Comparison of ENCODE assay signal across 9 mouse cellular contexts in genomic region chr4:44173177-44173576, GRCm38 (mm10).
DNase-seq lines count a peak whose midpoint lies in the region; ATAC-seq and TF ChIP-seq lines count a peak whose summit lies in the region.
"Had no signal": no experiment of that assay in that cellular context is flagged by ENCODE, and none has a peak within 500 bp of the region (broad histone marks: within the 10 kb centered on the region; RNA-seq: fewer than 3 reads in every experiment).

No protein-coding gene starts in this region.

- no peak overlapping the region for H3K27ac ChIP-seq in hindbrain, embryonic 10.5 days
- no peak overlapping the region for H3K27ac ChIP-seq in hindbrain, embryonic 13.5 days
- no peak overlapping the region for H3K27ac ChIP-seq in gastrocnemius, adult 2 months
- H3K27ac ChIP-seq in thymus, adult 2 months (ENCODE audit: control insufficient read depth, insufficient read depth, low read length), result no peak overlapping the region
- H3K27ac ChIP-seq: stomach, embryonic 15.5 days had no signal

- H3K9ac ChIP-seq in hindbrain, embryonic 13.5 days, result no peak overlapping the region
- H3K9ac ChIP-seq: stomach, embryonic 15.5 days had no signal

- H3K27me3 ChIP-seq in hindbrain, embryonic 10.5 days (ENCODE audit: insufficient read depth, poor library complexity, severe bottlenecking), result no peaks in the 10 kb centered on the region
- no peaks in the 10 kb centered on the region for H3K27me3 ChIP-seq in hindbrain, embryonic 13.5 days
- H3K27me3 ChIP-seq in thymus, adult 2 months (ENCODE audit: control insufficient read depth, insufficient read depth, low read length), result no peaks in the 10 kb centered on the region
- H3K27me3 ChIP-seq: stomach, embryonic 15.5 days had no signal

- H3K4me1 ChIP-seq in hindbrain, embryonic 10.5 days (replicated peaks), result peaks cover 15% of the 10 kb centered on the region
- peaks cover 8% of the 10 kb centered on the region for H3K4me1 ChIP-seq in hindbrain, embryonic 13.5 days (replicated peaks)
- H3K4me1 ChIP-seq in thymus, adult 2 months (replicated peaks; ENCODE audit: control insufficient read depth, insufficient read depth, low read length), result peaks cover 3% of the 10 kb centered on the region; the same call in 1 of the 2 replicates
- H3K4me1 ChIP-seq: stomach, embryonic 15.5 days had no signal

- peak; percentile 79 for TF ChIP-seq CTCF in gastrocnemius, adult 2 months (IDR thresholded peaks at IDR 0.05)
- no peak for TF ChIP-seq CTCF in thymus, adult 2 months (IDR thresholded peaks at IDR 0.05; ENCODE audit: borderline replicate concordance, control insufficient read depth, extremely low read depth, insufficient read depth, low read length, poor library complexity)

- 2% methylated on average over 1 of the region's 1 CpGs for WGBS in hindbrain, embryonic 10.5 days
- WGBS in hindbrain, embryonic 13.5 days, result 0% methylated on average over 1 of the region's 1 CpGs
- WGBS in thymus, adult 2 months, result 0% methylated on average over 1 of the region's 1 CpGs

- DNase-seq in hindbrain, embryonic 10.5 days (ENCODE audit: low spot score), result peak; percentile 35
- DNase-seq in MN1 (ENCODE audit: low spot score), result peak; percentile 75
- peak; percentile 66 to 68 for DNase-seq in cerebellum, adult 18-20 months
- DNase-seq in gastrocnemius, adult 2 months, result peak; percentile 41
- DNase-seq in layer of hippocampus, adult 18-20 months (ENCODE audit: low spot score in 2 of 2), result peak; percentile 26 to 70
- peak; percentile 52 for DNase-seq in thymus, adult 2 months

- TF ChIP-seq POLR2A in thymus, adult 2 months (IDR thresholded peaks at IDR 0.05; ENCODE audit: control insufficient read depth, extremely low read depth, insufficient read depth, low read length, poor library complexity), result no peak

- intact Hi-C loops in gastrocnemius, adult 2 months (cut with DNase I), result loop anchor here (1.0 to 2.0 kb wide), 2 partner anchors 28 to 119 kb away; no protein-coding TSS in a partner anchor

- no peak for ATAC-seq in hindbrain, embryonic 13.5 days (ENCODE audit: low FRiP score)
- ATAC-seq in megakaryocyte-erythroid progenitor cell, adult 5-6 weeks (replicated peaks; ENCODE audit: low FRiP score, low TSS enrichment, poor library complexity, severe bottlenecking), result peak; percentile 68

- no peak overlapping the region for H3K4me3 ChIP-seq in hindbrain, embryonic 10.5 days
- H3K4me3 ChIP-seq in hindbrain, embryonic 13.5 days, result no peak overlapping the region
- H3K4me3 ChIP-seq in gastrocnemius, adult 2 months, result no peak overlapping the region
- H3K4me3 ChIP-seq in thymus, adult 2 months (ENCODE audit: control insufficient read depth, insufficient read depth, low read length), result no peak overlapping the region
- H3K4me3 ChIP-seq: stomach, embryonic 15.5 days had no signal

- H3K36me3 ChIP-seq in hindbrain, embryonic 10.5 days, result peaks cover 8% of the 10 kb centered on the region; the same call in 1 of the 2 replicates
- H3K36me3 ChIP-seq in hindbrain, embryonic 13.5 days, result no peaks in the 10 kb centered on the region
- no peaks in the 10 kb centered on the region for H3K36me3 ChIP-seq in thymus, adult 2 months (ENCODE audit: control insufficient read depth, insufficient read depth, low read length)
- H3K36me3 ChIP-seq: stomach, embryonic 15.5 days had no signal

- H3K4me2 ChIP-seq in hindbrain, embryonic 13.5 days, result no peak overlapping the region
- H3K4me2 ChIP-seq: stomach, embryonic 15.5 days had no signal

- no peaks in the 10 kb centered on the region for H3K9me3 ChIP-seq in hindbrain, embryonic 10.5 days
- H3K9me3 ChIP-seq in hindbrain, embryonic 13.5 days, result no peaks in the 10 kb centered on the region
- H3K9me3 ChIP-seq: stomach, embryonic 15.5 days had no signal
